Mouse (Mus musculus): Measurements from ENCODE around the gene Gm44503. TPM values are rescaled to one million over a fixed set of nuclear protein-coding genes. Genes with fewer than 3 reads are reported as not detected.
A peak's percentile ranks its signal among the peaks of the same experiment; 100 is the strongest.

The Gm44503 gene
- polyA plus RNA-seq, 1 experiment from 2014 or later: not detected

- Histone ChIP-seq H3K9ac (ENCODE audit: low read depth, low read length) (no peak overlapping the region), H3K4me2 (ENCODE audit: low read length) (no peak overlapping the region; the same call in 1 of the 2 replicates), H3K36me3 (ENCODE audit: insufficient read depth, low read length) (peaks cover 11% of the 10 kb centered on the region), H3K9me3 (replicated peaks; ENCODE audit: low read length) (no peaks in the 10 kb centered on the region), H3K27ac (no peak overlapping the region), H3K4me1 (replicated peaks; ENCODE audit: insufficient read depth, low read length) (no peaks in the 10 kb centered on the region), H3K27me3 (ENCODE audit: insufficient read depth, low read length) (no peaks in the 10 kb centered on the region), H3K4me3 (replicated peaks; ENCODE audit: low read depth, low read length) (no peak overlapping the region)
- DNase-seq (ENCODE audit: low spot score) (no peak), ATAC-seq (replicated peaks; ENCODE audit: low FRiP score, low read depth) (0 out of 2 replicates have a peak, but pooled peaks have one; percentile 13)
- TF ChIP-seq CTCF (IDR thresholded peaks at IDR 0.05; ENCODE audit: low read depth): no peak
- 31% methylated on average over 17 of the region's 17 CpGs for WGBS
These were observed 67.4 kb downstream of the Gm44503 start for GRCm38 (mm10) chr9:73025818-73026636.

GRCm38 (mm10) chr9:73030443-73030842, 71.8 kb downstream of the Gm44503 start:
- no peaks in the 10 kb centered on the region for H3K27me3 ChIP-seq (ENCODE audit: insufficient read depth, low read length)
- ATAC-seq (replicated peaks; ENCODE audit: low FRiP score, low read depth): no peak
- H3K27ac ChIP-seq: no peak overlapping the region
- no peak for TF ChIP-seq CTCF (IDR thresholded peaks at IDR 0.05; ENCODE audit: low read depth)
- H3K9me3 ChIP-seq (replicated peaks; ENCODE audit: low read length): no peaks in the 10 kb centered on the region
- peaks cover 21% of the 10 kb centered on the region for H3K36me3 ChIP-seq (ENCODE audit: insufficient read depth, low read length)
- no peaks in the 10 kb centered on the region for H3K4me1 ChIP-seq (replicated peaks; ENCODE audit: insufficient read depth, low read length)
- H3K4me2 ChIP-seq (ENCODE audit: low read length): no peak overlapping the region
- no peak for DNase-seq (ENCODE audit: low spot score)
- WGBS: 100% methylated on average over 1 of the region's 1 CpGs
- H3K4me3 ChIP-seq (replicated peaks; ENCODE audit: low read depth, low read length): no peak overlapping the region
- H3K9ac ChIP-seq (ENCODE audit: low read depth, low read length): no peak overlapping the region

GRCm38 (mm10) chr9:73031421-73031820, 72.8 kb downstream of the Gm44503 start:
- no peak for ATAC-seq (replicated peaks; ENCODE audit: low FRiP score, low read depth)
- Histone ChIP-seq H3K36me3 (ENCODE audit: insufficient read depth, low read length) (peaks cover 21% of the 10 kb centered on the region), H3K4me1 (replicated peaks; ENCODE audit: insufficient read depth, low read length) (no peaks in the 10 kb centered on the region), H3K27me3 (ENCODE audit: insufficient read depth, low read length) (no peaks in the 10 kb centered on the region), H3K9ac (ENCODE audit: low read depth, low read length) (no peak overlapping the region), H3K27ac (no peak overlapping the region), H3K9me3 (replicated peaks; ENCODE audit: low read length) (no peaks in the 10 kb centered on the region), H3K4me3 (replicated peaks; ENCODE audit: low read depth, low read length) (no peak overlapping the region), H3K4me2 (ENCODE audit: low read length) (no peak overlapping the region)
- TF ChIP-seq CTCF (IDR thresholded peaks at IDR 0.05; ENCODE audit: low read depth): no peak
- WGBS: 76% methylated on average over 4 of the region's 4 CpGs
- no peak for DNase-seq (ENCODE audit: low spot score)

- WGBS: 91% methylated on average over 1 of the region's 1 CpGs
- H3K9me3 ChIP-seq (replicated peaks; ENCODE audit: low read length): no peaks in the 10 kb centered on the region
- no peaks in the 10 kb centered on the region for H3K27me3 ChIP-seq (ENCODE audit: insufficient read depth, low read length)
- H3K9ac ChIP-seq (ENCODE audit: low read depth, low read length): no peak overlapping the region
- no peak overlapping the region for H3K4me3 ChIP-seq (replicated peaks; ENCODE audit: low read depth, low read length)
- H3K36me3 ChIP-seq (ENCODE audit: insufficient read depth, low read length): peaks cover 21% of the 10 kb centered on the region
- TF ChIP-seq CTCF (IDR thresholded peaks at IDR 0.05; ENCODE audit: low read depth): peak; percentile 23; the same call in 1 of the 2 replicates
- H3K27ac ChIP-seq: no peak overlapping the region
- no peak overlapping the region for H3K4me2 ChIP-seq (ENCODE audit: low read length)
- ATAC-seq (replicated peaks; ENCODE audit: low FRiP score, low read depth): no peak
- H3K4me1 ChIP-seq (replicated peaks; ENCODE audit: insufficient read depth, low read length): no peaks in the 10 kb centered on the region
- no peak for DNase-seq (ENCODE audit: low spot score)
These were observed 74.8 kb downstream of the Gm44503 start for GRCm38 (mm10) chr9:73033406-73033805.

GRCm38 (mm10) chr9:73039222-73039945, 80.7 kb downstream of the Gm44503 start:
- ATAC-seq (replicated peaks; ENCODE audit: low FRiP score, low read depth) (peak; percentile 86), DNase-seq (ENCODE audit: low spot score) (peak; percentile 94)
- no peaks in the 10 kb centered on the region for H3K9me3 ChIP-seq (replicated peaks; ENCODE audit: low read length)
- WGBS: under 1% methylated on average over 49 of the region's 49 CpGs
- peak overlapping the region; percentile 84 for H3K9ac ChIP-seq (ENCODE audit: low read depth, low read length)
- peak overlapping the region; percentile 82 for H3K27ac ChIP-seq
- H3K4me2 ChIP-seq (ENCODE audit: low read length): peak overlapping the region; percentile 63
- H3K27me3 ChIP-seq (ENCODE audit: insufficient read depth, low read length): no peaks in the 10 kb centered on the region
- peaks cover 8% of the 10 kb centered on the region; the same call in 1 of the 2 replicates for H3K4me1 ChIP-seq (replicated peaks; ENCODE audit: insufficient read depth, low read length)
- no peak for TF ChIP-seq CTCF (IDR thresholded peaks at IDR 0.05; ENCODE audit: low read depth)
- H3K4me3 ChIP-seq (replicated peaks; ENCODE audit: low read depth, low read length): peak overlapping the region; percentile 91
- H3K36me3 ChIP-seq (ENCODE audit: insufficient read depth, low read length): no peaks in the 10 kb centered on the region

GRCm38 (mm10) chr9:73040080-73040479, 81.4 kb downstream of the Gm44503 start, which contains the start of gene Pigb:
TSS of gene Pigb (minus strand) at chr9:73040378.
- Histone ChIP-seq H3K4me3 (replicated peaks; ENCODE audit: low read depth, low read length) (peak within 1 kb of the TSS; percentile 91), H3K9ac (ENCODE audit: low read depth, low read length) (peak within 1 kb of the TSS; percentile 84), H3K36me3 (ENCODE audit: insufficient read depth, low read length) (no peaks in the 10 kb centered on the region), H3K9me3 (replicated peaks; ENCODE audit: low read length) (no peaks in the 10 kb centered on the region), H3K27ac (peak within 1 kb of the TSS; percentile 82), H3K27me3 (ENCODE audit: insufficient read depth, low read length) (no peaks in the 10 kb centered on the region), H3K4me2 (ENCODE audit: low read length) (peak within 1 kb of the TSS; percentile 63), H3K4me1 (replicated peaks; ENCODE audit: insufficient read depth, low read length) (peaks cover 15% of the 10 kb centered on the region)
- no peak for DNase-seq (ENCODE audit: low spot score)
- no peak for TF ChIP-seq CTCF (IDR thresholded peaks at IDR 0.05; ENCODE audit: low read depth)
- ATAC-seq (replicated peaks; ENCODE audit: low FRiP score, low read depth): no peak
- WGBS: 28% methylated on average over 6 of the region's 6 CpGs

Measured in kidney, postnatal 0 days (tissue).